Mouse (Mus musculus) limb, embryonic 14.5 days (tissue): ENCODE measurements around the gene Fbxo6. TPM values are rescaled to one million over a fixed set of nuclear protein-coding genes. Genes with fewer than 3 reads are reported as not detected.

Experiments used
- ATAC-seq: fragments of 200-750 bp; cut with Nextera tagmentation; 2 replicates; pipeline ENCODE4 v1.8.0; 2017; ENCODE audit warnings: low read depth, moderate number of reproducible peaks, moderate TSS enrichment; ENCODE audit not compliant: low FRiP score
- DNase-seq: peaks from one replicate; pipeline ENCODE4 v3.0.0-alpha.2; 2015; ENCODE audit warnings: low spot score
- H3K27ac ChIP-seq: fragments of 300-500 bp; sonication (generic); replicated peaks from 2 replicates; pipeline ENCODE4 v1.5.1; 2014; ENCODE audit warnings: low read depth, mild to moderate bottlenecking, low read length, moderate library complexity, mixed read lengths
- H3K27me3 ChIP-seq: fragments of 300-500 bp; sonication (generic); 2 replicates; pipeline ENCODE4 v1.6.1; 2014; ENCODE audit warnings: low read length, mixed read lengths; ENCODE audit not compliant: control insufficient read depth, insufficient read depth
- H3K36me3 ChIP-seq: fragments of 300-500 bp; sonication (generic); 2 replicates; pipeline ENCODE4 v1.6.1; 2014; ENCODE audit warnings: mild to moderate bottlenecking, low read length, moderate library complexity, mixed read lengths; ENCODE audit not compliant: control insufficient read depth, insufficient read depth
- H3K4me1 ChIP-seq: fragments of 300-500 bp; sonication (generic); 2 replicates; pipeline ENCODE4 v1.6.1; 2014; ENCODE audit warnings: antibody characterized with exemption, low read length, mixed read lengths; ENCODE audit not compliant: control insufficient read depth, insufficient read depth
- H3K4me2 ChIP-seq: fragments of 300-500 bp; sonication (generic); replicated peaks from 2 replicates; pipeline ENCODE4 v1.6.1; 2014; ENCODE audit warnings: low read depth, mild to moderate bottlenecking, low read length, moderate library complexity; ENCODE audit not compliant: severe bottlenecking
- H3K4me3 ChIP-seq: fragments of 300-500 bp; sonication (generic); replicated peaks from 2 replicates; pipeline ENCODE4 v1.5.1; 2014; ENCODE audit warnings: low read length
- H3K9ac ChIP-seq: fragments of 300-500 bp; sonication (generic); 2 replicates; pipeline ENCODE4 v1.6.1; 2014; ENCODE audit warnings: mild to moderate bottlenecking, low read depth, low read length, moderate library complexity; ENCODE audit not compliant: severe bottlenecking
- H3K9me3 ChIP-seq: fragments of 300-500 bp; sonication (generic); 2 replicates; pipeline ENCODE4 v1.6.1; 2016; ENCODE audit warnings: low read length; ENCODE audit not compliant: control insufficient read depth
- POLR2A ChIP-seq: fragments of 200-500 bp; IDR thresholded peaks from 2 replicates; pipeline ENCODE4 v1.8.0; 2012; ENCODE audit warnings: inconsistent platforms, mild to moderate bottlenecking, moderate library complexity, borderline replicate concordance; ENCODE audit not compliant: insufficient read depth, insufficient read length; ENCODE audit errors: extremely low read depth
- WGBS: fragments of 180-500 bp; shearing (Covaris S2); extraction: QIAGEN DNeasy Blood & Tissue Kit; methylation state at CpG from one replicate; pipeline ENCODE4 v1.1.7; 2014; 5-methylcytosine and 5-hydroxymethylcytosine counted together
- polyA plus RNA-seq, 2 experiments: library from polyadenylated mRNA; depleted of rRNA in 1 of 2; stranded (reverse) in 1 of 2; unstranded in 1 of 2; fragments of >200 nt; fragmentation: Nextera tagmentation in 1 of 2; extraction: Ambion mirVana in 1 of 2; gene quantifications; 2 replicates each; pipeline versions ENCODE4 v1.2.1 to v1.2.3; 2012 to 2014

The Fbxo6 gene
- polyA plus RNA-seq, 2 experiments, result 12.4 to 16.4 TPM

DNA sequence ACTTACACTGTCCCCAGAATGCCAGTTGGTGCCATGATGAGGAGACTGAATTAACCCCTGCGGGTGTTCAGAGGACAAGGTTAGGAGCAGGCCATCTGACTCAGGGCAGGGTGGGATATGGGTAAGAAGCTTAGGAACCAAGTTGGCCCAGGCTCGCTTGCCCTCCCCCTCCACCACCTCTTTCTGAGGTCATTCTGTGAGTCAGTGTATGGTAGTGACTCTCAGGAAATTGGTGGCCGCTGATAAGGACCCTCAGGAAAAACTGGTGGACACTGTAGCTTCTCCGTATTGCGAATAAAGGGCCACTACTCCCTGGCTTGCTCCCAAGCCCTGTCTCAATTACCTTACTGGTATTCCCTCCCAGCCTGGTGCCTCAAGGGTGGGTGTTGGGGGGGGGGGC lies 42.7 kb downstream of the Fbxo6 start:
- H3K4me1 ChIP-seq, result peaks cover 5% of the 10 kb centered on the region; the same call in 1 of the 2 replicates
- TF ChIP-seq POLR2A, result no peak
- 78% methylated on average over 5 of the region's 5 CpGs for WGBS
- H3K27me3 ChIP-seq, result no peaks in the 10 kb centered on the region
- H3K4me3 ChIP-seq, result no peak overlapping the region
- no peak for ATAC-seq
- no peak for DNase-seq
- no peaks in the 10 kb centered on the region for H3K9me3 ChIP-seq
- no peak overlapping the region for H3K9ac ChIP-seq
- no peak overlapping the region for H3K4me2 ChIP-seq
- no peaks in the 10 kb centered on the region for H3K36me3 ChIP-seq
- H3K27ac ChIP-seq, result no peak overlapping the region

DNA sequence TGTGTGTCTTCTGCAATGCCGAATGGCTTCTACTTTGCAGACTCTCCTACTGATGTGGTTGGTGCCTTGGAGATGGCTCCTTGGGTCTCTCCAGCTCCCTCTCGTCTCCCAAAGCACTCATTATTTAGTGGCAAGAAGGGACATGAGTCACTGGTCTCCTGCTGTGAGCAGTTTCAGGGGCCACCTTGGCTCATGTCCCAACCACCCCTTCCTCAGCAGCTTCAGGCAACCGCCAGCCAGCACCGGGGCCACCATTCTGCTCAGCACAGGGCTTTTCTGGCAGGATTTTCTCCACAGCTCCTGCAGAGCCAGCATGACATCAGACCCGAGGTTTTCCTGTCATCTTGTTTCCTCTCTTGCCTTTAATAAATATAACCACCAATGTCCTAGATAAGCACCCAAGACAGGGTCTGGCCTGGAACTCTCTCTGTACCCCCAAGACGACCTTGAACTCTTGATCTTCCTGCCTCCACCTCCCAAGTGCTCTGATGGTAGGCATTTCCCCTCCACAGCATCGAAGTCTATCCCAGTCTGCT lies 43.3 kb downstream of the Fbxo6 start:
- no peaks in the 10 kb centered on the region for H3K36me3 ChIP-seq
- no peak overlapping the region for H3K4me3 ChIP-seq
- H3K9me3 ChIP-seq, result no peaks in the 10 kb centered on the region
- H3K4me1 ChIP-seq, result peaks cover 5% of the 10 kb centered on the region; the same call in 1 of the 2 replicates
- no peak overlapping the region for H3K4me2 ChIP-seq
- no peak overlapping the region for H3K9ac ChIP-seq
- no peak for TF ChIP-seq POLR2A
- no peak overlapping the region for H3K27ac ChIP-seq
- no peak for DNase-seq
- WGBS, result 49% methylated on average over 7 of the region's 7 CpGs
- no peak for ATAC-seq
- H3K27me3 ChIP-seq, result no peaks in the 10 kb centered on the region

DNA sequence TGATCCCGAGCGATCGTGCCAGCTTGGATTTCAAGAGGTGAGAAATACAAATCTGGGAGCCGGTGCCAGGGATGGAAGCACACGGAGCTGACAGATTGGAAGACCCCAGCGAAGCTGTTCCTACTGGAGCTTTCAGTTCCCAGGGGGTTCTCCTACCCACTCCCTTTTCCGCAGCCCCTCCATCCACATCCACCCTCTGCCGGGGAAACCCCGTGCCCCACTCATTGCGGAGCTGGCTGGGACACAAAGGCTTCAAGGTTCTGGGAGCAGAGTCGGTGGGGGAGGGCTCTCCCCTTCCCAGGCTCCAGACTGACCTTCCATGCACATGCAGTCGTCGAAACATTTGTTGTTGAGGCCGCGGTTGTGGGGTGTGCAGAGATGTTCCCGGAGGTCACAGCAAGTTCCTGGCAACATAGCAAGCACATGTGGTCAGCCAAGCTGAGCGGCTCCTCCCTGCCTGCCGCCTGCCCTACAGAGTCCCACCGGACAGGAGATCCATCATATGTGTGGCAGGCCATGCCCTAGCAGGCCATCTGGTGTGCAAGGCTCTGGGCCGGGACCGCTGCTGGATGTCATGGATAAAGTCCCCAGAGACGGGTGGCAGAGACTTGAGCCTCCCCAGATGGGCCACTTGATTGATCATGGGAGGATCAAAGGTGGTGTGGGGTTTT lies 44.2 kb downstream of the Fbxo6 start:
- no peaks in the 10 kb centered on the region for H3K36me3 ChIP-seq
- no peaks in the 10 kb centered on the region for H3K9me3 ChIP-seq
- TF ChIP-seq POLR2A, result no peak
- no peak overlapping the region for H3K4me3 ChIP-seq
- DNase-seq (no peak), ATAC-seq (no peak)
- peak overlapping the region; percentile 31; the same call in 1 of the 2 replicates for H3K9ac ChIP-seq
- H3K27me3 ChIP-seq, result no peaks in the 10 kb centered on the region
- peaks cover 5% of the 10 kb centered on the region; the same call in 1 of the 2 replicates for H3K4me1 ChIP-seq
- no peak overlapping the region for H3K27ac ChIP-seq
- WGBS, result 30% methylated on average over 22 of the region's 22 CpGs
- no peak overlapping the region; the same call in 1 of the 2 replicates for H3K4me2 ChIP-seq

DNA sequence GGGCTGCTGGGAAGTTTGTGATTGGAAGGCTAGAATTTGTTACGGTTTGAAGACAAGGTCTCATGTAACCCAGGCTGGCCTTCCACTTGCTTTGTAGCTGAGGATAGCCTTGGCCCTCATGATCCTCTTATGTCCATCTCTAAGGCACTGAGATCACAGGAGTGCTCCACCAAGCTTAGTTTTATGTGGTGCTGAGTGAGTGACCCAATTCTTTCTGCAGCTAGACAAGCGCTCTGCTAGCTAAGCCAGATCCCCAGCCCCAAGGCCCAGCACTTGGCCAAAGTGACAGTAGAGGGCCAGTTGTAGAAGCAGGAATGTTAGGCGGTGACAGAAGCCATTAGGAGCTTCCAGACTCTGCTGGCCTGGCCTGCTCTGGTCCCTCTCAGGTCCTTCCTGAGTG lies 47.8 kb downstream of the Fbxo6 start:
- Histone ChIP-seq H3K9ac (no peak overlapping the region), H3K27ac (no peak overlapping the region), H3K36me3 (no peaks in the 10 kb centered on the region), H3K4me1 (peaks cover 5% of the 10 kb centered on the region; the same call in 1 of the 2 replicates), H3K4me3 (no peak overlapping the region), H3K9me3 (no peaks in the 10 kb centered on the region), H3K4me2 (no peak overlapping the region), H3K27me3 (no peaks in the 10 kb centered on the region)
- ATAC-seq (no peak), DNase-seq (no peak)
- no peak for TF ChIP-seq POLR2A
- 69% methylated on average over 3 of the region's 3 CpGs for WGBS

DNA sequence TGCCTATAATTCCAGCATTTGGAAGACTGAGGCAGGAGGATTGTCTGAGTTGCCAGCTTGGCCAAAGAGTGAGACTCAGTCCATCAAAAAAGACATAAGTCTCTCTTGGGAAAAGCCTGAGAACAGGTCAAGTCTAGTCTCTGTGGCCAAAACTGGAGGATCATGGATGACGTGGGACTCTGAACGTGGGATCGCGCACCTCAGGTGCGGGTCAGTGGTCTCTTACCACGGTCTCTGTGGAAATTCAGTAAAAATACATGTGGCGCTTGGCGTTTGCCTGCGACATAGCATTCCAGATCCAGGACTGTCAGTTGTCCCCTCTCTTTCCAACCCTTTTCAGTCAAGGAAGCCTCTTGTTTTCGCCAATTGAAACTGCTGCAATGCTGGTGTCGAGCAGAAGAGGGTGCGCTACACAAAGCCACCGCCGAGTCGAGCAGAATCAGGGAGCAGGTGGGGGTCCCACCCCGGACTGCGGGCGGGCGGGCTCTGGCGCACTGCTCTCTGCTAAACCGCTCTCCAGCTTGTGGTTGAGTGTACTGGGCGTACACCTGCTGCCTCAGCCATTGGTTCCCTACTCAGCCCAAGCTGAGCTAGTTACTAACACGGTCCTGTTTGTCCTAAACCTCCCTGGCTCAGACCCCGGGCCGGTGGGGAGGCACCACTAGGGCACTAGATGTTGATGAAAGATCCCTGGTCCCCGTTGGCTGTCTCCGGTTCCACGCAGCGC lies 50.0 kb downstream of the Fbxo6 start:
- TF ChIP-seq POLR2A, result no peak
- H3K9me3 ChIP-seq, result no peaks in the 10 kb centered on the region
- WGBS, result 25% methylated on average over 28 of the region's 29 CpGs
- peak; percentile 55 for DNase-seq
- no peaks in the 10 kb centered on the region for H3K27me3 ChIP-seq
- peak overlapping the region; percentile 6; the same call in 1 of the 2 replicates for H3K9ac ChIP-seq
- H3K36me3 ChIP-seq, result no peaks in the 10 kb centered on the region
- 0 out of 2 replicates have a peak overlapping the region, but pooled peaks have one; percentile 12 for H3K4me3 ChIP-seq
- no peak overlapping the region for H3K27ac ChIP-seq
- H3K4me1 ChIP-seq, result no peaks in the 10 kb centered on the region
- H3K4me2 ChIP-seq, result peak overlapping the region; percentile 41
- peak; percentile 90 for ATAC-seq
